Mouse (Mus musculus): ENCODE measurements around the gene Nt5c. TPM values are rescaled to one million over a fixed set of nuclear protein-coding genes. Genes with fewer than 3 reads are reported as not detected.

Gene Nt5c
- polyA plus RNA-seq, 1 experiment from 2014 or later = 41.9 TPM

DNA sequence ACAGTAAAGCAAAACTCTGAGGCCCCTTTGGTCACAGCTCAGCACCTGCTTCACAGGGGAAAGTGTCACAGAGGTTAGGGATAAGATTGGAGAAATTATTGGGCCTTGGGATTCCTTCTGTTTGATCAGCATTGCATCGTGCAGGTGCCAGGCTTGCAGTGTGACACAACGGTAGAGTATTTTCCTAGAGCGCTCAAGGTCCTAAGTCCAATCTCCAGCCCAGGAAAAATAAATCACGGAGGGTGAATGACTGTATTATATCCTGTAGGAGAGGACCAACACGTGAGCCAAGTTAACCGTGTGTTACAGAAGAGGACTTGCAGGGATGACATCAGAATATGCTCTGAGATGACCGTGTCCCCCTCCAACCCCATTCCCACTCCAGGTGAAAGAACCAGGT lies 41.5 kb downstream of the Nt5c start:
- no peak for ATAC-seq (ENCODE audit: insufficient read depth)

GRCm38 (mm10) chr11:115448998-115449397 lies 42.7 kb downstream of the Nt5c start:
- WGBS (ENCODE audit: insufficient replicate concordance) = 53% methylated on average over 7 of the region's 7 CpGs
- no peaks in the 10 kb centered on the region for H3K36me3 ChIP-seq (replicated peaks)
- peaks cover 18% of the 10 kb centered on the region for H3K4me1 ChIP-seq (replicated peaks)
- H3K27ac ChIP-seq (replicated peaks) = peak overlapping the region; percentile 69
- no peaks in the 10 kb centered on the region for H3K9me3 ChIP-seq (replicated peaks)
- ATAC-seq (ENCODE audit: insufficient read depth) = no peak; the same call in 1 of the 2 replicates
- no peak overlapping the region for H3K4me3 ChIP-seq (replicated peaks)
- 0 out of 2 replicates have a peak overlapping the region, but pooled peaks have one; percentile 5 for H3K4me2 ChIP-seq
- no peak overlapping the region for H3K9ac ChIP-seq
- H3K27me3 ChIP-seq = no peaks in the 10 kb centered on the region; the same call in 1 of the 2 replicates

More for the DNA sequence above, 41.5 kb downstream of the Nt5c start:
- peaks cover 18% of the 10 kb centered on the region for H3K4me1 ChIP-seq (replicated peaks)
- H3K9ac ChIP-seq = no peak overlapping the region
- no peaks in the 10 kb centered on the region for H3K36me3 ChIP-seq (replicated peaks)
- WGBS (ENCODE audit: insufficient replicate concordance) = 64% methylated on average over 7 of the region's 7 CpGs
- H3K4me2 ChIP-seq = no peak overlapping the region
- H3K27me3 ChIP-seq = no peaks in the 10 kb centered on the region; the same call in 1 of the 2 replicates
- no peak overlapping the region for H3K4me3 ChIP-seq (replicated peaks)
- no peaks in the 10 kb centered on the region for H3K9me3 ChIP-seq (replicated peaks)
- H3K27ac ChIP-seq (replicated peaks) = peak overlapping the region; percentile 69; the same call in 1 of the 2 replicates

DNA sequence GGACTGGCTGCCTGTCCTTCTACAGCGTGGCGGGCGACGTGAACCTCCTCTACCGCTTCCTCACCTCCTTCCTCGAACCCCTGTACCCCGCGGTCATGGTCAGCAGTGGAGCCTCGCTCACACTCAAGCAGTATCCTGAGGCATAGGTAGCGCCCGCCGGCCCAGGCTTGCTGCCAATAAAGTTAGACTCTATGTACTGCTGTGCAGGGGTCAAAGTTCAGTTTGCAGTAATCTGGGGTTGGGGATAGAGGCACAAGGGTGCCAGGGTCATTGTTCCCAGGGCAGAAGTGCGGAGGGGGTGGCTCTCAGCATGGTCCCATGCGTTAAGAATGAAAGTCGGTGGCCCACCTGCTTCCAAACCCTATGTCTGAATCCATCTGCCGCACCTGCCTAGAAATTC lies 43.6 kb downstream of the Nt5c start:
- peak; percentile 56; the same call in 1 of the 2 replicates for ATAC-seq (ENCODE audit: insufficient read depth)

DNA sequence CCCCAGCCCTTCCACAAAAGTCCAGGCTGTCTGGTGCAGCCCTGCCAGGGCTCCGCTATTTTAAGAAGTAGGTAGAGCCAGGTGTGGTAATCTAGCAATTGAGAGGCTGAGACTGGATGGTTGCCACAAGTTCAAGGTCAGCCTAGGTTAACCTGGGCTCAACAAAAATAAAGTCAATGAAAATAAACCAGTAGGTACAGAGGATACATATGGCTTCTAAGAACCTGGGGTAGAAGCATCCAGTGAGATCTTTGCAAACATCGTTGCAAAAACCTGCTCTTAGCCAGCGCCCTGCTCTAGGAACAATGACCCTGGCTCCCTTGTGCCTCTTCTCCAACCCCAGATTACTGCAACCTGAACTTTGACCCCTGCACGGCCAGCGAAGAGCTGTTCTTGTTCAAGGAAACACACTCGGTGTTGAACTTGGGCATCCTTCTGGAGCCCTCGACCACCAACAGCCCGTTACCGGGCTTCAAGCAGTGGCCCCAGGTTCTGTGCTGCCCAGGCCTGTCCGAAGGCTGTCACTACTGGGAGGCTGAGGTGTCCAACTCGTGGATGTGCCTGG lies 44.3 kb downstream of the Nt5c start:
- Histone ChIP-seq H3K4me1 (replicated peaks) (peaks cover 15% of the 10 kb centered on the region), H3K4me3 (replicated peaks) (peak overlapping the region; percentile 12; the same call in 1 of the 2 replicates), H3K27ac (replicated peaks) (peak overlapping the region; percentile 68), H3K36me3 (replicated peaks) (no peaks in the 10 kb centered on the region), H3K27me3 (no peaks in the 10 kb centered on the region; the same call in 1 of the 2 replicates), H3K4me2 (peak overlapping the region; percentile 31), H3K9ac (no peak overlapping the region), H3K9me3 (replicated peaks) (no peaks in the 10 kb centered on the region)
- no peak for ATAC-seq (ENCODE audit: insufficient read depth)
- WGBS (ENCODE audit: insufficient replicate concordance) = 65% methylated on average over 11 of the region's 11 CpGs

More for the DNA sequence above, 43.6 kb downstream of the Nt5c start:
- Histone ChIP-seq H3K9ac (no peak overlapping the region), H3K27ac (replicated peaks) (peak overlapping the region; percentile 69), H3K27me3 (no peaks in the 10 kb centered on the region; the same call in 1 of the 2 replicates), H3K4me1 (replicated peaks) (peaks cover 15% of the 10 kb centered on the region), H3K4me2 (peak overlapping the region; percentile 28; the same call in 1 of the 2 replicates), H3K9me3 (replicated peaks) (no peaks in the 10 kb centered on the region), H3K36me3 (replicated peaks) (no peaks in the 10 kb centered on the region), H3K4me3 (replicated peaks) (peak overlapping the region; percentile 12; the same call in 1 of the 2 replicates)
- WGBS (ENCODE audit: insufficient replicate concordance) = 71% methylated on average over 16 of the region's 16 CpGs

DNA sequence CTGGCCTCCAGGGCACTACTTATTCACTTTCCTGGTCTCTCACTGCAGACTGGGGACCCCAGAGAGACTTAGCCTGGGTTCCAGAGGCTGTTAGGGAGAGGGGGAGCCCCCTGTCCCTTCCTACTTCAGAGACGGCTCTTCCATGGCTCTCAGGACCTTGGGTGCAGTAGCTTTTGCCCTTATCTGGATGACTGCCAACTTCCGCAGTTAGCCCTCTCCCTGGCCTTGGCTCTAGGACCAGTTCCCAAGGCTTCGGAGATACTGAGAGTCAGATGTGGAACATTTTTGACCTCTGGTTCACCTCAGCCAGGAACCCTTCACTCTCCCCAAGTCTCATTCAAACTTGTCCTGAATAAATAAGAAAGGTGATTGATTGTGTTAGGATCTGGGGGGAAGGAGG lies 44.8 kb downstream of the Nt5c start:
- H3K27ac ChIP-seq (replicated peaks) = peak overlapping the region; percentile 68
- H3K4me3 ChIP-seq (replicated peaks) = no peak overlapping the region
- H3K9me3 ChIP-seq (replicated peaks) = no peaks in the 10 kb centered on the region
- H3K36me3 ChIP-seq (replicated peaks) = no peaks in the 10 kb centered on the region
- H3K9ac ChIP-seq = no peak overlapping the region
- H3K4me1 ChIP-seq (replicated peaks) = peaks cover 15% of the 10 kb centered on the region
- peak overlapping the region; percentile 31 for H3K4me2 ChIP-seq
- H3K27me3 ChIP-seq = no peaks in the 10 kb centered on the region; the same call in 1 of the 2 replicates
- ATAC-seq (ENCODE audit: insufficient read depth) = no peak
- WGBS (ENCODE audit: insufficient replicate concordance) = 36% methylated on average over 3 of the region's 3 CpGs

GRCm38 (mm10) chr11:115441417-115441816 lies 50.2 kb downstream of the Nt5c start:
- Histone ChIP-seq H3K9ac (no peak overlapping the region), H3K27me3 (peaks cover 17% of the 10 kb centered on the region), H3K4me3 (replicated peaks) (no peak overlapping the region), H3K27ac (replicated peaks) (no peak overlapping the region), H3K4me1 (replicated peaks) (peaks cover 14% of the 10 kb centered on the region), H3K36me3 (replicated peaks) (no peaks in the 10 kb centered on the region), H3K9me3 (replicated peaks) (no peaks in the 10 kb centered on the region), H3K4me2 (no peak overlapping the region)
- ATAC-seq (ENCODE audit: insufficient read depth) = no peak
- WGBS (ENCODE audit: insufficient replicate concordance) = 55% methylated on average over 15 of the region's 15 CpGs

Small RNA genes within 50 kb of the gene (microRNA-seq; reads per million reads assigned to microRNA genes)
- 0.76 reads per million for gene Mir3968

Other genes starting within 250 kb of the Nt5c start
- 0.05 TPM in 2 replicates for gene Grin2c, start 224.6 kb downstream of the Nt5c start, polyA plus RNA-seq (2015; fragmentation: Nextera tagmentation; extraction: Ambion mirVana)
- gene Fdxr, start 214.8 kb downstream of the Nt5c start, polyA plus RNA-seq (2015; fragmentation: Nextera tagmentation; extraction: Ambion mirVana) = 19.5 and 21.1 TPM in 2 replicates
- gene Fads6, start 194.2 kb downstream of the Nt5c start, polyA plus RNA-seq (2015; fragmentation: Nextera tagmentation; extraction: Ambion mirVana) = 3.4 and 4.1 TPM in 2 replicates
- not detected in 2 replicates for gene Otop2, start 184.7 kb downstream of the Nt5c start, polyA plus RNA-seq (2015; fragmentation: Nextera tagmentation; extraction: Ambion mirVana)
- gene Ush1g, start 169.8 kb downstream of the Nt5c start, polyA plus RNA-seq (2015; fragmentation: Nextera tagmentation; extraction: Ambion mirVana) = 0.20 and 0.22 TPM in 2 replicates
- not detected in 2 replicates for gene Otop3, start 157.1 kb downstream of the Nt5c start, polyA plus RNA-seq (2015; fragmentation: Nextera tagmentation; extraction: Ambion mirVana)
- 1.1 and 1.5 TPM in 2 replicates for gene Hid1, start 124.1 kb downstream of the Nt5c start, polyA plus RNA-seq (2015; fragmentation: Nextera tagmentation; extraction: Ambion mirVana)
- gene Cdr2l, start 109.9 kb downstream of the Nt5c start, polyA plus RNA-seq (2015; fragmentation: Nextera tagmentation; extraction: Ambion mirVana) = 1.2 and 1.3 TPM in 2 replicates
- 78.1 and 78.7 TPM in 2 replicates for gene Mrpl58, start 88.1 kb downstream of the Nt5c start, polyA plus RNA-seq (2015; fragmentation: Nextera tagmentation; extraction: Ambion mirVana)
- gene Atp5h, start 71.9 kb downstream of the Nt5c start, polyA plus RNA-seq (2015; fragmentation: Nextera tagmentation; extraction: Ambion mirVana) = 453 and 509 TPM in 2 replicates
- 4.4 and 5.6 TPM in 2 replicates for gene Kctd2, start 71.7 kb downstream of the Nt5c start, polyA plus RNA-seq (2015; fragmentation: Nextera tagmentation; extraction: Ambion mirVana)
- 0.55 and 0.71 TPM in 2 replicates for gene Trim80, start 51.3 kb downstream of the Nt5c start, polyA plus RNA-seq (2015; fragmentation: Nextera tagmentation; extraction: Ambion mirVana)
- gene Slc16a5, start 29.4 kb downstream of the Nt5c start, polyA plus RNA-seq (2015; fragmentation: Nextera tagmentation; extraction: Ambion mirVana) = 0.08 and 0.15 TPM in 2 replicates
- gene Armc7, start 16.2 kb downstream of the Nt5c start, polyA plus RNA-seq (2015; fragmentation: Nextera tagmentation; extraction: Ambion mirVana) = 3.3 and 3.5 TPM in 2 replicates
- 233 and 234 TPM in 2 replicates for gene Jpt1, start 22.5 kb upstream of the Nt5c start, polyA plus RNA-seq (2015; fragmentation: Nextera tagmentation; extraction: Ambion mirVana)
- gene Sumo2, start 44.4 kb upstream of the Nt5c start, polyA plus RNA-seq (2015; fragmentation: Nextera tagmentation; extraction: Ambion mirVana) = 301 and 355 TPM in 2 replicates
- 111 and 114 TPM in 2 replicates for gene Nup85, start 72.6 kb upstream of the Nt5c start, polyA plus RNA-seq (2015; fragmentation: Nextera tagmentation; extraction: Ambion mirVana)
- 49.5 and 51.3 TPM in 2 replicates for gene Mrps7, start 112.1 kb upstream of the Nt5c start, polyA plus RNA-seq (2015; fragmentation: Nextera tagmentation; extraction: Ambion mirVana)
- gene Gga3, start 112.2 kb upstream of the Nt5c start, polyA plus RNA-seq (2015; fragmentation: Nextera tagmentation; extraction: Ambion mirVana) = 7.7 and 8.2 TPM in 2 replicates
- gene Mif4gd, start 121.1 kb upstream of the Nt5c start, polyA plus RNA-seq (2015; fragmentation: Nextera tagmentation; extraction: Ambion mirVana) = 27.3 and 32.3 TPM in 2 replicates
- gene Slc25a19, start 136.4 kb upstream of the Nt5c start, polyA plus RNA-seq (2015; fragmentation: Nextera tagmentation; extraction: Ambion mirVana) = 10.4 and 10.9 TPM in 2 replicates
- gene Grb2, start 216.7 kb upstream of the Nt5c start, polyA plus RNA-seq (2015; fragmentation: Nextera tagmentation; extraction: Ambion mirVana) = 53.4 and 55.8 TPM in 2 replicates

All from liver, embryonic 15.5 days (tissue).